In genomic region chr1:17956881-17957280, GRCm38 (mm10) we compare ENCODE assay signal across 7 mouse cellular contexts.
DNase-seq lines count a peak whose midpoint lies in the region.

No protein-coding gene starts in this region.

- peak; percentile 4 for DNase-seq in adrenal gland, postnatal 25 days
- DNase-seq in heart, adult 11 months, result peak; percentile 89
- peak; percentile 4 to 33 for DNase-seq in kidney, postnatal 25 days
- DNase-seq in spleen, adult 18-20 months, result peak; percentile 5 to 8
- peak; percentile 1 to 10 for DNase-seq in spleen, postnatal 36 days (ENCODE audit: low spot score in 2 of 2)
- DNase-seq in thymus, postnatal 10 days (ENCODE audit: low spot score in 2 of 2), result peak; percentile 3 to 6
- DNase-seq in thymus, postnatal 4 days, result peak; percentile 6

Comparison
In these comparisons a context has a peak if more than half of its experiments do, and no peak if none do; other contexts are left out.
1. Peak in every context shown above with its lines: DNase-seq.
2. DNase-seq: peak in every context shown above with its lines; median percentile 89 in heart, adult 11 months; 18 in kidney, postnatal 25 days; 6 in spleen, adult 18-20 months; 6 in thymus, postnatal 4 days; 6 in spleen, postnatal 36 days; 4 in thymus, postnatal 10 days; 4 in adrenal gland, postnatal 25 days.